Mouse (Mus musculus) heart, adult 2 months (tissue): ENCODE measurements around the gene Vezt.
A peak's percentile ranks its signal among the peaks of the same experiment; 100 is the strongest.

ENCODE experiments used
- CTCF ChIP-seq: fragments of 200-600 bp; IDR thresholded peaks from 2 replicates; pipeline ENCODE4 v1.8.1; 2022; ENCODE audit warnings: antibody characterized with exemption, mild to moderate bottlenecking, moderate library complexity
- EP300 ChIP-seq: fragments of 200-500 bp; IDR thresholded peaks from 2 replicates; pipeline ENCODE4 v1.6.1; 2011; ENCODE audit warnings: low read depth, low read length, control low read depth; ENCODE audit not compliant: insufficient read depth

DNA sequence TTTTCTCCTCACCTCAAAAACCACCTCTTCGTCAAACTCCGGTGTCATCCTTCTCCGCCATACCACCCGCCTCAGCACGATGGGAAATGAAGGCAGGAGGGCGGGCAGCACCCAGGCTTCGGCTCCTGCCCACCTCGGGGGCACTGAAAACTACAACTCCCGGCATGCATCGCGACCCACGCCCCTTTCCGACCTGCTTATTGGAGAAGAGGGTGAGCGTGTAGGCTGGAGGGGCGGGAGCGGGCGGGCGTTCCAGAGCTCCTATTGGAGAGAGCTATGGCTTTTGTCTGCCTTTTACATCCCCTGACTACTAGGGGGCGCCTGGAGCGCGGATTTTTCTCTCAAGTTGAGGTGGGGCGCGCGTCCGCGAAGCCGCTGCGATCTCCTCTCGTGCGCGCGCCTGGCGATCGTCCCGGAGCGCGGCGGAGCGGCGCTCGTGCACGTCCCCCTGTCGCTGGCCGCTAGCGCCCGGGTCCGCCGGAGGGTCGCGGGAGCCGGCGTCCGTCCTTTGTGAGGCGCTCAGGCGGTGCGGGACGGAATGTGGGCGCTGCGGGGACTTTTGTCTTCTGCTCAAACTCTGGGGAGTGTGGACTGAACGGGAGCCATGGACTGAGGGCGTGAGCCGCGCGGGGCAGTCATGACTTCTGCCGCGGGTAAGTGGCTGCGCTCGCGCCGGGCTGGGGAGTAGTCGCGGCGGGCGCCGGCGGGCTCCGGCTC is at the start of gene Vezt, which contains the start of gene Fgd6:
- TF ChIP-seq CTCF, result peak; percentile 93
- TF ChIP-seq EP300, result 0 out of 2 replicates have a peak, but pooled peaks have one; percentile 15
